Mouse (Mus musculus): ENCODE measurements around the gene Trex1. TPM values are rescaled to one million over a fixed set of nuclear protein-coding genes. Genes with fewer than 3 reads are reported as not detected.

Gene Trex1
- polyA plus RNA-seq, 1 experiment from 2014 or later, result 10.9 TPM

DNA sequence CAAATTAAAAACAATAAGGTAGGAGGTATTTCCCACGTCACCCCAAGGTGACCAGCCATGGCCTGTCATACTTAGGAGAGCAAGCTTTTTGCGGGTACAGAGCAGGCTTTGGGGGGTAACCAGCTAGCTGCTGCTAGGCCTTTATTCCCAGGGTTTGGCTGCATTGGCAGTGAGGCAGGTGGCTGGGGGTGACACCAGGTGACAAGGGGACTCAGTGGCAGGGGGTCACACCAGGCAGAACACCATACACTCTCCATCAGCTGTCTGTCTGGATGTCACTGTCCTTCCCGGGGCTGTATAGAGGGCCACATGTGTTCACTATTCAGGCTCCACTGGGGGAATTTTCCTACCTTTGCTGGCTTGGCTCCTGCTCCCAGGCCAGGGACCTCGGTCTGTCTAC lies 2.6 kb downstream of the Trex1 start:
- H3K4me3 ChIP-seq, result no peak overlapping the region
- H3K4me1 ChIP-seq, result peaks cover 34% of the 10 kb centered on the region
- H3K36me3 ChIP-seq, result peaks cover 62% of the 10 kb centered on the region
- no peak overlapping the region for H3K27ac ChIP-seq (replicated peaks)
- ATAC-seq (ENCODE audit: extremely low read depth, insufficient number of reproducible peaks, low FRiP score, low TSS enrichment), result no peak
- WGBS, result 83% methylated on average over 4 of the region's 4 CpGs
- no peak overlapping the region for H3K4me2 ChIP-seq
- no peak overlapping the region for H3K9ac ChIP-seq
- no peaks in the 10 kb centered on the region for H3K9me3 ChIP-seq
- no peaks in the 10 kb centered on the region for H3K27me3 ChIP-seq (replicated peaks)

DNA sequence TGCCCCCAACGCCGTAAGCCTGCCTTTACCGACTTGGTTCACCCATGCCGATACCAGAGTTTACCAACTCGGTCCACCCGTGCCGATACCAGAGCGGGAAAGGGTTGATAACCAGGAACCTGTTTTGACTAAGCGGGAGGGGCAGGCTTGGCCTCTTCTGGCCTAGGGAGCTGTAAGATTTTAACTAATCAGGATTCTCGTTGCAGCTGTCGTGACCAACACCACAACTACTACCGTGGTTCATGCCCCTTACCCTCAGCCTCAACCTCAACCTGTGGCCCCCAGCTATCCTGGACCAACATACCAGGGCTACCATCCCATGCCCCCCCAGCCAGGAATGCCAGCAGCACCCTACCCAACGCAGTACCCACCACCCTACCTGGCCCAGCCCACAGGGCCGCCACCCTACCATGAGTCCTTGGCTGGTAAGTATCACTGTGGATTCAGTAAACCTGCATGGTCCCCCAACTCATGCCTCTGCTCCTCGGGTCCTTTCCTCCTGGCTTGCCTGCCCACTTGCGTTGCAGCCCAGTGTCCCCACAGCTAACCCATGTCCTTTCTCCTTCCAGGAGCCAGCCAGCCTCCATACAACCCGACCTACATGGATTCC lies 3.3 kb downstream of the Trex1 start:
- Histone ChIP-seq H3K4me1 (peaks cover 34% of the 10 kb centered on the region), H3K4me3 (no peak overlapping the region), H3K4me2 (no peak overlapping the region), H3K9me3 (no peaks in the 10 kb centered on the region), H3K36me3 (peaks cover 65% of the 10 kb centered on the region), H3K27ac (replicated peaks) (no peak overlapping the region), H3K27me3 (replicated peaks) (no peaks in the 10 kb centered on the region), H3K9ac (no peak overlapping the region)
- no peak for ATAC-seq (ENCODE audit: extremely low read depth, insufficient number of reproducible peaks, low FRiP score, low TSS enrichment)
- 91% methylated on average over 17 of the region's 17 CpGs for WGBS

DNA sequence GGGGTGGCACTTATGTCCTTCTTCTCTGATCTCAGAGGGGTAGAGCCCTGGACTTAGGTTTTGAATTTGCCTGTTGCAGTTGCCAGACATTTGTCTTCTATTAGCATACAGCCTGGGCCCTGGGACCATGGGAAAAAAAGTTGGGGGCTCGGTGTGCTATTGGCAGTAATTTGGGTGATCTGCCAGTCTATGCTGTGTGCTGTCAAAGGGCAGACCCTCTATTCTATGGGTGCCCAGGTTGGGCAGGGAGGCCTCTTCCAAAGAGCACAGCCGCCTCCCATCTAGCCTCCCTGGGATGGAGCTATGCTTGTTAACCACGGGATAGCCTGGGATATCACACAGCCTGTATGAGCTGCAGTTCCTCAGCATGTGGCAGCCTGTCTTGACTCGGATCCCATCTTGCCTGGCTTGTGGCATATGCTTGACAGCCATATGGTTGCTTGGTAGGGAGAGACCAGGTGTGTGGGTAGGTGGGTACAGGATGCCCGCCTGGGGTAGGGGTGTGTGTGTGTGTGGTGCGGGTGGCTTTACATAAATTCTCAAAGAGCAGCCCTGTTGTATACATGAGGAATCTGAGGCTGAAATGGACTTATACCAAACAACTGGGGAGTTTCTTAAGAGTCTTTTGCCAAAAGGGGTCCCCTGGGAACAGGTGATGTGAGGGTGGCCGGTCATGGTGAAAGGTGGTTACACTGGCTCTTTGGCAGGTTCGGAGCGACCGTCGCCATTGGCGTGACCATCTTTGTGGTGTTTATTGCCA lies 4.1 kb downstream of the Trex1 start:
- Histone ChIP-seq H3K4me2 (peak overlapping the region; percentile 65), H3K9ac (peak overlapping the region; percentile 67), H3K4me1 (peaks cover 34% of the 10 kb centered on the region), H3K4me3 (peak overlapping the region; percentile 46), H3K27ac (replicated peaks) (peak overlapping the region; percentile 78), H3K27me3 (replicated peaks) (no peaks in the 10 kb centered on the region), H3K36me3 (peaks cover 66% of the 10 kb centered on the region), H3K9me3 (no peaks in the 10 kb centered on the region)
- WGBS, result 85% methylated on average over 12 of the region's 12 CpGs
- no peak for ATAC-seq (ENCODE audit: extremely low read depth, insufficient number of reproducible peaks, low FRiP score, low TSS enrichment)

DNA sequence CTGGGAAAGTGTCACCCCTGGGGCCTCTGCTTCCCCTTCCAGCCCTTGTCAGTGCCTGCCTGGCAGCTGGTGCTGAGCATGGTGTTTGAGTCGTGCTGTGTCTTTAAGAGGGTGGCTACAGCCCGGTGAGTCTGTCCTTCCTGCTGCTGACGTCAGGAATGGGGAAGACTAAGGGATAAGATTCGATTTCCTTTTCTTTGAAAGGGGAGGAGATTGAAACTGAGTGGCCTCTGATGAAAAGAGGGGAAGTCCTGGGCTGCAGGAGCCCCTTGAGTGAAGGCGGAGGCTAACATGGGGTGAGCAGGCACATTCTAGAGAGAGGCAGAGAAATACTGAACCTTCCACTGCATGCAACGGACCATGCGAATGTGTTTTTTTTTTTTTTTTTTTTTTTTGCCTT lies 4.8 kb downstream of the Trex1 start:
- ATAC-seq (ENCODE audit: extremely low read depth, insufficient number of reproducible peaks, low FRiP score, low TSS enrichment), result peak; percentile 48; the same call in 1 of the 2 replicates
- peak overlapping the region; percentile 65 for H3K4me2 ChIP-seq
- H3K9me3 ChIP-seq, result no peaks in the 10 kb centered on the region
- H3K9ac ChIP-seq, result peak overlapping the region; percentile 67
- peak overlapping the region; percentile 46 for H3K4me3 ChIP-seq
- peaks cover 62% of the 10 kb centered on the region for H3K36me3 ChIP-seq
- H3K27ac ChIP-seq (replicated peaks), result peak overlapping the region; percentile 78
- peaks cover 31% of the 10 kb centered on the region for H3K4me1 ChIP-seq
- H3K27me3 ChIP-seq (replicated peaks), result no peaks in the 10 kb centered on the region
- WGBS, result 6% methylated on average over 7 of the region's 7 CpGs

DNA sequence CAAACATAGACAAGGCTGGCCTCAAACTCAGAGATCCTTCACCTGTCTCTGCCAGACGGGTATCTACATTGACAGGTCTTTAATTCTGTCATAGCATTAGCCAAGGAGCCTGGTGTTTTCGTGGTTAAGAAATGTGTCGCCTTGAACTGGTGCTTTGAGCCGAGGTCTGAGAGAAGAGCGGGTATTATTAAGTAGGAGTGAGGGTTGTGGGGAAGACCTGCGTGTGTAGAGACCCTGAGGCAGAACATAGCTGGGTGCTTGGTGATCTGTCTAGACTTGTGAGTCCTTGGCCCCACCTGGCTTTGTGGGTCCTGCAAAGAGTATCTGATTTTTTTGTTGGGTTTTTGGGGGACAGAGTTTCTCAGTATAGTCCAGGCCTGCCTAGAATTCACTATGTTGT lies 5.7 kb downstream of the Trex1 start:
- H3K36me3 ChIP-seq, result peaks cover 68% of the 10 kb centered on the region

DNA sequence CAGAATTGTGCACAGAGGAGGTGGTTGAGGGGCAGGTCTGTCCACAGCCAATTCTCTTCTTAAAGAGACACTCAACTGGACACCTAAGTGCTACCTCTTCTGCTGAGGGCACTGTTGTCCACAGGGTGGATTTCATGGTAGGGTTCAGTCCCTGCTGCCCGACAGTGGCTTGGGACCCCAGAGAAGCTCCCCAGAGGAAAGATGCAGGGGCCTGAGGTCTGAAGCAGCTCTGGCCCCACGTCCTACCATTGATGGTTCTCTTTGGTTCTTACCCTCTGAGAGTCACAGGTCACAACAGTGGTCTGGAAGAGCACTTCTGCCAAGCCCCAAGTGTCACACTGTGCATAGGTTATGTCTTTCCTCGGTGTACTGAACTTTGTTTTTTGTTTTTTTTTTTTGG lies 6.2 kb downstream of the Trex1 start:
- Histone ChIP-seq H3K27ac (replicated peaks) (no peak overlapping the region), H3K9ac (no peak overlapping the region), H3K4me2 (no peak overlapping the region), H3K4me3 (no peak overlapping the region), H3K4me1 (peaks cover 18% of the 10 kb centered on the region), H3K9me3 (no peaks in the 10 kb centered on the region), H3K36me3 (peaks cover 68% of the 10 kb centered on the region), H3K27me3 (replicated peaks) (no peaks in the 10 kb centered on the region)
- WGBS, result 77% methylated on average over 3 of the region's 3 CpGs
- no peak for ATAC-seq (ENCODE audit: extremely low read depth, insufficient number of reproducible peaks, low FRiP score, low TSS enrichment)

More for the DNA sequence above, 5.7 kb downstream of the Trex1 start:
- H3K27me3 ChIP-seq (replicated peaks), result no peaks in the 10 kb centered on the region
- ATAC-seq (ENCODE audit: extremely low read depth, insufficient number of reproducible peaks, low FRiP score, low TSS enrichment), result no peak
- H3K27ac ChIP-seq (replicated peaks), result peak overlapping the region; percentile 78; the same call in 1 of the 2 replicates
- H3K4me3 ChIP-seq, result no peak overlapping the region
- no peak overlapping the region for H3K9ac ChIP-seq
- no peak overlapping the region for H3K4me2 ChIP-seq
- no peaks in the 10 kb centered on the region for H3K9me3 ChIP-seq
- WGBS, result 66% methylated on average over 6 of the region's 6 CpGs
- H3K4me1 ChIP-seq, result peaks cover 23% of the 10 kb centered on the region

DNA sequence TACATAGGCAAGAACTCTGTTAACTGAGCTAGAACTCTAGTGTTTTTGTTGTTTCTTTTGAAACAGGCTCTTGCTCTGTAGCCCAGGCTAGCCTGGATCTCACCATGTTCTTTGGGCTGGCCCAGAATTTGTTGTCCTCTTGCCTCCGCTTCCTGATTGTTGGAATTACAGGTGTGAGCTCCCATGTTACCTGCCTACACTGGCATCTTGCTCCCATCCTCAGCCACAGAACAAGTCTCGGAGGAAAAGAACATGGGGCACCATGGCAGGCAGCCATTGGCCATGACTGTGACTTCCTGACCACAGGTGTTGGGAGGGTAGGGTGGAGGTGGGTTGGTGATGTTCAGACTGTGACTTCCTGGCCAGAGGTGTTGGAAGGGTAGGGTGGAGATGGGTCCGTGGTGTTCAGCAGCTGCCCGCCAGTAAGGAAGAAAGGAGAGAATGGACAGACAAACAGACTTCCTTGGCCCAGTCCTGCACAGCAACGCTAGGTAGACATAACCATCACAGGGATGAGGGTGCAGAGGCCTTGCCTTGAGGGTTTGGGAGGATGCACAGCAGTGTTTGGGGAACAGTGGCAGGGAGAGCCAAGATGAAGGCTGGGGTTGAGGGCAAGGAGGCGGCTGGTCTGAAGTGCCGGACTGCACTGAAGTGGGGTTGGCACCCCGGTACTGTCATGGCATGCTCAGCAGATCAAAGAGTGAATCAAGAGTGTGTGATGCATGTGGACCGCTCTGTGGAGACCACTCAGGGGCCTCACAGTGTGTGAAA lies 6.9 kb downstream of the Trex1 start:
- ATAC-seq (ENCODE audit: extremely low read depth, insufficient number of reproducible peaks, low FRiP score, low TSS enrichment), result no peak
- Histone ChIP-seq H3K36me3 (peaks cover 68% of the 10 kb centered on the region), H3K9me3 (no peaks in the 10 kb centered on the region), H3K9ac (no peak overlapping the region), H3K27me3 (replicated peaks) (no peaks in the 10 kb centered on the region), H3K4me3 (no peak overlapping the region), H3K27ac (replicated peaks) (no peak overlapping the region), H3K4me2 (no peak overlapping the region), H3K4me1 (peaks cover 13% of the 10 kb centered on the region)
- WGBS, result 83% methylated on average over 9 of the region's 9 CpGs

DNA sequence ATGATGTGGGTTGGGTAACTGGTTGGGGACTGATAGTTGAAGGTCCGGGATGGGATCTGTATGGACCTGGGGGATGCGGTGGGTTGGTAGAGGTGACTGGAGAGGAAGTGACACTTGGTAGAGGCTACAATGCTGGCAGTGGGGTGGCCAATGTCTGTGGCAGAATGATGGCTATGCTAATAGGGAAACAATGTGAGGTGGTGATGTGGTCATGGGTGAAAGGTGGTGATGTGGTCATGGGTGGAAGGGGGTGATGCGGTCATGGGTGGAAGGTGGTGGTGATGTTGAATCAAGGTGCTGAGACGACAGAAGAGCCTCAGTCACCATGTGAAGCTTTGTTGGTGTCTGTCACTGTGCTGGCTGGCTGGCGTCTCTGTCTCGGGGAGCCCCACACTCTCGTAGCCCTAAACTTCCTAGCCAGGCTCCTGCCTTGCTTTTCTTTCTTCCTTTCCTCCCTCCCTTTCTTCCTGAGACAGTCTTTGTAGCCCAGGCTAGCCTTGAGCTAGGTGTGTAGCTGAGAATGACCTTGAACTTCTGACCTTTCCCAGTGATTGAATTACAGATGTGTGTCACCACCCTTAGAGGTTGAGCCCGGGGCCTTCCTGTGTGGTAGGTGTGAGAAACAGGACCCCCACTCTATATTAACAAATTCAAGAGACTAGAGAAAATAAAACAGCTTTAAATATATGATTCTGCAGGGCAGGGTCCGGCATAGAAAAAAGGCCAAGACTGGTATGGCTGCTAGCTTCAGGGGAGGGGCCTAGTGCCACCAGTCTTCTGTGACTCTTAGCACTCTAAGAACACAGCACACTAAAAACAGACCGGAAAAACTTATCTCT lies 7.7 kb downstream of the Trex1 start:
- 80% methylated on average over 10 of the region's 10 CpGs for WGBS
- peaks cover 60% of the 10 kb centered on the region for H3K36me3 ChIP-seq

DNA sequence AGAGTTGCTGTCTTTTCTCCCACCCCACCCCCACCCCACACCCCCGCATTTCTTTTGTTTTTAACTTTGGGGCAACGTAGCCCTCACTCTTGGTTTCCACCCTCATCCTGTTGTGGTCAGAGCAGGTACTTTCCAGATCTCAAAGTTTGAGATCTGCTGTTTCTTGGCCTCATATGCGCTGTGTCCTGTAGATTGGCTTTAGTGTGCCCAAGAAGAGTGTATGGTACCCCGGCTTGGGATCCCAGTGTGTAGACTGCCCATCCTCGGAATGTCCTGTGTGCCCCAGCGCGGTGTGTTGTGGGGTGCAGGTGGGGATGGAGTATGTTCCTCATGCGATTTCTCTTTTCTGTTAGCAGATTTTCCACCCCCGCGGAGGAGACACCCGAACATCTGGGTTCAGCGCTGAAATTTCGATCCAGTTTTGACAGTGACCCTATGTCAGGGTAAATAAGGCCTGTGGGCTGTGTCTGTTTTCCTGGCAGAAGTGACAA lies 8.5 kb downstream of the Trex1 start:
- WGBS, result 86% methylated on average over 13 of the region's 13 CpGs
- H3K9me3 ChIP-seq, result no peaks in the 10 kb centered on the region
- H3K4me3 ChIP-seq, result no peak overlapping the region
- ATAC-seq (ENCODE audit: extremely low read depth, insufficient number of reproducible peaks, low FRiP score, low TSS enrichment), result no peak
- H3K4me2 ChIP-seq, result no peak overlapping the region
- peaks cover 59% of the 10 kb centered on the region for H3K36me3 ChIP-seq
- H3K27me3 ChIP-seq (replicated peaks), result no peaks in the 10 kb centered on the region
- H3K4me1 ChIP-seq, result peaks cover 13% of the 10 kb centered on the region
- no peak overlapping the region for H3K9ac ChIP-seq
- H3K27ac ChIP-seq (replicated peaks), result no peak overlapping the region

More for the DNA sequence above, 7.7 kb downstream of the Trex1 start:
- Histone ChIP-seq H3K9ac (no peak overlapping the region), H3K9me3 (no peaks in the 10 kb centered on the region), H3K27ac (replicated peaks) (no peak overlapping the region), H3K4me3 (no peak overlapping the region), H3K4me1 (peaks cover 13% of the 10 kb centered on the region), H3K27me3 (replicated peaks) (no peaks in the 10 kb centered on the region), H3K4me2 (no peak overlapping the region)
- no peak for ATAC-seq (ENCODE audit: extremely low read depth, insufficient number of reproducible peaks, low FRiP score, low TSS enrichment)

DNA sequence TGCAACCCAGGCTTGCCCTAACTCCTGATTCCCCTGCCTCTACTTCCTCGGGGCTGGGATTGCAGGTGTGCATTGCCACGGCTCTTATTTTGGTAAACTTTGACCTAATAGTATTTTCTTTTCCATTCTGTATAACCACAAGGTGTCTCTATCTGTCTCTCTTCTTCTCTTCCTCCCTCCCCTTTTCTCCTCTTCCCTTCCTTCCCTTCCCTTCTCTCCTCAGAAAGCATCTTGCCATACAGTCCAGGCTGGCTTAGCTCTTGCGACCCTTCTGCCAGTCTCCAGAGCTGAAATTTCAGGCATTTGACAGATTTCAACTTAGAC lies 8.9 kb downstream of the Trex1 start:
- no peak for ATAC-seq (ENCODE audit: extremely low read depth, insufficient number of reproducible peaks, low FRiP score, low TSS enrichment)

More for the DNA sequence above, 8.9 kb downstream of the Trex1 start:
- Histone ChIP-seq H3K9me3 (no peaks in the 10 kb centered on the region), H3K4me2 (no peak overlapping the region), H3K27me3 (replicated peaks) (no peaks in the 10 kb centered on the region), H3K27ac (replicated peaks) (no peak overlapping the region), H3K9ac (no peak overlapping the region), H3K4me3 (no peak overlapping the region), H3K36me3 (peaks cover 55% of the 10 kb centered on the region), H3K4me1 (peaks cover 13% of the 10 kb centered on the region)
- 69% methylated on average over 3 of the region's 3 CpGs for WGBS

Data from heart, embryonic 13.5 days (tissue).